Mouse (Mus musculus): ENCODE measurements around the gene Dnmt3c.

- no peak for TF ChIP-seq TAL1 (conservative IDR thresholded peaks at IDR 0.05; ENCODE audit: low read depth, low read length)
- no peak for TF ChIP-seq CTCF (IDR thresholded peaks at IDR 0.05; ENCODE audit: low read depth, low read length)
- TF ChIP-seq POLR2AphosphoS5 (IDR thresholded peaks at IDR 0.05; ENCODE audit: insufficient replicate concordance, low read depth, low read length) = no peak
- TF ChIP-seq GATA1 (IDR thresholded peaks at IDR 0.05; ENCODE audit: borderline replicate concordance, low read length) = no peak
- TF ChIP-seq GATA2 (IDR thresholded peaks at IDR 0.05; ENCODE audit: borderline replicate concordance, low read depth, low read length) = no peak
These were observed 72.4 kb downstream of the Dnmt3c start for GRCm38 (mm10) chr2:153768881-153769280.

All from G1E (cell line).